Mouse (Mus musculus) lung, postnatal 0 days (tissue): Measurements from ENCODE around the gene Sez6l.

ENCODE experiments used
- CTCF ChIP-seq: IDR thresholded peaks from 2 replicates; pipeline ENCODE4 v1.5.1; 2016; ENCODE audit warnings: antibody characterized with exemption, mild to moderate bottlenecking
- EP300 ChIP-seq: IDR thresholded peaks from 2 replicates; pipeline ENCODE4 v1.6.1; 2016; ENCODE audit warnings: antibody characterized with exemption, mild to moderate bottlenecking, control low read depth

DNA sequence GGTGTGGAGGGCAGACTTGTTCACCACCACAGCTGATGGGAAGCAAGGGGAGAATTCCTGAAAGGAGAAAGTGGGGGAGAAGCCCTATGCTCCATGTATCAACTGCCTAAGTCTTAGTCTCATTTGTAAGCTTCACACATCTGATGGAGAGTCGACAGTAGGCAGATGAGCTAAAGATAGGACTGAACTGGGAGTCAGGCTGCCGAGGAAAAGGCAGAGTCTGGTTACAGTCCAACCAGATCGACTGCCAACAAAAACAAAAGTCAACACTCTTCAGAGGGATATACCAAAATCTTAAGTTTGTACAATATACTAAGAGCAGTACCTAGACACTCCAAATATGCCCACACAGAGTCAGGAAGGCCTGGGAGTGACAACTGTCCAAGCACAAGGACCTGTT is 38.7 kb downstream of the Sez6l start:
- TF ChIP-seq CTCF: no peak
- no peak for TF ChIP-seq EP300
